ENCODE assay signal across 14 mouse cellular contexts in genomic region chr11:52565457-52565856, GRCm38 (mm10).
A peak's percentile ranks its signal among the peaks of the same experiment; 100 is the strongest.
DNase-seq lines count a peak whose midpoint lies in the region; ATAC-seq and TF ChIP-seq lines count a peak whose summit lies in the region.
"Had no signal": no experiment of that assay in that cellular context is flagged by ENCODE, and none has a peak within 500 bp of the region (broad histone marks: within the 10 kb centered on the region; RNA-seq: fewer than 3 reads in every experiment).

No protein-coding gene starts in this region.

- H3K9me3 ChIP-seq in heart, embryonic 10.5 days = no peaks in the 10 kb centered on the region
- no peaks in the 10 kb centered on the region for H3K9me3 ChIP-seq in hindbrain, postnatal 0 days (ENCODE audit: low read length)
- H3K9me3 ChIP-seq: G1E; limb, embryonic 15.5 days; midbrain, embryonic 13.5 days had no signal

- ATAC-seq in hindbrain, postnatal 0 days = no peak
- ATAC-seq: forebrain, embryonic 14.5 days; midbrain, embryonic 13.5 days had no signal

- H3ac ChIP-seq in C2C12 (ENCODE audit: control insufficient read depth, insufficient read length, low read depth) = no peak overlapping the region

- TF ChIP-seq CTCF in C2C12 (IDR thresholded peaks at IDR 0.05; ENCODE audit: control insufficient read depth, insufficient read depth, insufficient read length) = no peak
- TF ChIP-seq CTCF in lung, adult 2 months (IDR thresholded peaks at IDR 0.05; ENCODE audit: insufficient read depth, low read length) = no peak
- TF ChIP-seq CTCF in gastrocnemius, adult 2 months (IDR thresholded peaks at IDR 0.05) = no peak
- no peak for TF ChIP-seq CTCF in hindbrain, postnatal 0 days (IDR thresholded peaks at IDR 0.05; ENCODE audit: low read depth)

- H3K4me1 ChIP-seq in heart, embryonic 10.5 days = peaks cover 59% of the 10 kb centered on the region
- H3K4me1 ChIP-seq in lung, adult 2 months (ENCODE audit: control insufficient read depth, insufficient read depth, low read length) = no peaks in the 10 kb centered on the region
- 0 out of 2 replicates have a peak, but pooled peaks cover 3% of the 10 kb centered on the region for H3K4me1 ChIP-seq in hindbrain, postnatal 0 days (ENCODE audit: insufficient read depth, low read length)
- H3K4me1 ChIP-seq: limb, embryonic 15.5 days had no signal

- no peak for TF ChIP-seq POLR2A in lung, adult 2 months (IDR thresholded peaks at IDR 0.05; ENCODE audit: borderline replicate concordance, extremely low read depth, low read depth, low read length)

- no peak overlapping the region for H3K4me3 ChIP-seq in C2C12 (ENCODE audit: insufficient read depth, poor library complexity, severe bottlenecking)
- no peak overlapping the region for H3K4me3 ChIP-seq in heart, embryonic 10.5 days
- H3K4me3 ChIP-seq in lung, adult 2 months (replicated peaks; ENCODE audit: extremely low read depth, low read depth, low read length) = no peak overlapping the region
- H3K4me3 ChIP-seq in gastrocnemius, adult 2 months = no peak overlapping the region
- no peak overlapping the region for H3K4me3 ChIP-seq in hindbrain, postnatal 0 days (ENCODE audit: low read length)
- H3K4me3 ChIP-seq: limb, embryonic 15.5 days; midbrain, embryonic 13.5 days had no signal

- no peaks in the 10 kb centered on the region for H3K36me3 ChIP-seq in C2C12 (ENCODE audit: control insufficient read depth, insufficient read depth)
- H3K36me3 ChIP-seq in heart, embryonic 10.5 days = no peaks in the 10 kb centered on the region
- H3K36me3 ChIP-seq in hindbrain, postnatal 0 days (ENCODE audit: insufficient read depth, low read length) = no peaks in the 10 kb centered on the region
- H3K36me3 ChIP-seq: G1E; limb, embryonic 15.5 days; midbrain, embryonic 13.5 days had no signal

- H3K27ac ChIP-seq in heart, embryonic 10.5 days = peak overlapping the region; percentile 87
- no peak overlapping the region for H3K27ac ChIP-seq in gastrocnemius, adult 2 months
- no peak overlapping the region for H3K27ac ChIP-seq in hindbrain, postnatal 0 days
- H3K27ac ChIP-seq: limb, embryonic 15.5 days; midbrain, embryonic 13.5 days had no signal

- WGBS in heart, embryonic 10.5 days = 0% methylated on average over 1 of the region's 1 CpGs
- WGBS in lung, adult 2 months = 14% methylated on average over 1 of the region's 1 CpGs
- WGBS in hindbrain, postnatal 0 days = 9% methylated on average over 1 of the region's 1 CpGs

- DNase-seq in 3T3-L1 (ENCODE audit: low read depth, low spot score) = peak; percentile 36
- no peak for DNase-seq in heart, embryonic 10.5 days (ENCODE audit: low spot score)
- peak; percentile 8 for DNase-seq in lung, adult 2 months
- no peak for DNase-seq in gastrocnemius, adult 2 months
- no peak for DNase-seq in cerebellum, postnatal 4 days (ENCODE audit: low spot score in 2 of 2)
- no peak for DNase-seq in thymus, postnatal 4 days
- no peak for DNase-seq in hindbrain, postnatal 0 days (ENCODE audit: low spot score)
- DNase-seq: adrenal gland, postnatal 36 days; cerebellum, postnatal 25 days had no signal

- no peaks in the 10 kb centered on the region for H3K79me2 ChIP-seq in C2C12 (ENCODE audit: control insufficient read depth, insufficient read depth)

- H3K9ac ChIP-seq in hindbrain, postnatal 0 days (replicated peaks; ENCODE audit: low read length) = no peak overlapping the region
- H3K9ac ChIP-seq: limb, embryonic 15.5 days; midbrain, embryonic 13.5 days had no signal

- H3K79me3 ChIP-seq in C2C12 (ENCODE audit: low read depth) = no peaks in the 10 kb centered on the region

- H3K4me2 ChIP-seq in hindbrain, postnatal 0 days (ENCODE audit: low read depth, low read length) = no peak overlapping the region
- H3K4me2 ChIP-seq: limb, embryonic 15.5 days; midbrain, embryonic 13.5 days had no signal

- H3K27me3 ChIP-seq in C2C12 (ENCODE audit: control insufficient read depth, insufficient read depth, insufficient read length) = peaks cover 8% of the 10 kb centered on the region
- H3K27me3 ChIP-seq in heart, embryonic 10.5 days (ENCODE audit: insufficient read depth, poor library complexity, severe bottlenecking) = no peaks in the 10 kb centered on the region
- H3K27me3 ChIP-seq in hindbrain, postnatal 0 days (ENCODE audit: insufficient read depth, low read length) = no peaks in the 10 kb centered on the region
- H3K27me3 ChIP-seq: limb, embryonic 15.5 days; midbrain, embryonic 13.5 days had no signal

- intact Hi-C loops in gastrocnemius, adult 2 months (cut with DNase I) = no loop called here

TF ChIP-seq in C2C12, 6 proteins besides CTCF, POLR2A, EP300 and RAD21:
- no peak for TF ChIP-seq FOSL1 (IDR thresholded peaks at IDR 0.05; ENCODE audit: insufficient read depth, low read length, poor library complexity, severe bottlenecking)
- peak; percentile 2 for TF ChIP-seq CEBPB (IDR thresholded peaks at IDR 0.05; ENCODE audit: low read depth)
- TF ChIP-seq MYOD1 (IDR thresholded peaks at IDR 0.05; ENCODE audit: control insufficient read depth, insufficient read length, low read depth) = peak; percentile 71
- TF ChIP-seq MAX (IDR thresholded peaks at IDR 0.05) = no peak

Comparison
In these comparisons a context has a peak if more than half of its experiments do, and no peak if none do; other contexts are left out.
1. DNase-seq: peak in 3T3-L1 (single experiment) and lung, adult 2 months (single experiment); none in heart, embryonic 10.5 days (single experiment), gastrocnemius, adult 2 months (single experiment), cerebellum, postnatal 4 days (0 of 2), thymus, postnatal 4 days (single experiment) and hindbrain, postnatal 0 days (single experiment).